Mouse (Mus musculus) ES-E14 (cell line): ENCODE data around the gene C1qbp.

Source experiments
- CHD2 ChIP-seq: IDR thresholded peaks from 2 replicates; pipeline ENCODE4 v1.6.1; 2014; ENCODE audit warnings: mild to moderate bottlenecking, low read depth, low read length, inconsistent platforms
- ZC3H11A ChIP-seq: IDR thresholded peaks from 2 replicates; pipeline ENCODE4 v1.6.1; 2012; ENCODE audit warnings: low read depth, mild to moderate bottlenecking, inconsistent platforms, low read length, borderline replicate concordance

- TF ChIP-seq CHD2 (no peak), ZC3H11A (no peak)
Observed at GRCm38 (mm10) chr11:71005046-71005445, 22.2 kb upstream of the C1qbp start.
